Mouse (Mus musculus): ENCODE results near the gene Cog4. TPM values are rescaled to one million over a fixed set of nuclear protein-coding genes. Genes with fewer than 3 reads are reported as not detected.

Cog4 gene
- total and polyA plus RNA-seq, 2 experiments, result 27.8 to 73.9 TPM

DNA sequence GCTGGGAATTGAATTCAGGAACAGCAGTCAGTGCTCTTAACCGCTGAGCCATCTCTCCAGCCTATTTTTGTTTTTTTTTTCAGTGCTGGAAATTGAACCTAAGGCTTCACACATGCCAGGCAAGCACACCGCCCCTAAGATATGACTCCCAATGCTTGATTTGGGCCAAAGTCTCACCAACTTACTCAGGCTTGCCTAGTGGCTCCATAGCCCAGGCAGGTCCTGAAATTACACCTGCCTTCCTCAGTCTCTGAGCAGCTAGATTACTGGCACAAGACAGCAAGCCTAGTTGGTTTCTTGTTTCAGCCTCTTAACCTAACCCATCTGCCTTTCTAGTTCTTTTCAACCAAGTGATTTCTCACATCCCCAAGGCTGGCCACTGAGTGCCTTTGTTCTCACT lies 24.1 kb downstream of the Cog4 start:
- Histone ChIP-seq H3K36me3 (ENCODE audit: control insufficient read depth, insufficient read depth, low read length) (peaks cover 81% of the 10 kb centered on the region), H3K27ac (replicated peaks; ENCODE audit: insufficient read depth, low read depth, low read length) (no peak overlapping the region), H3K79me2 (ENCODE audit: control insufficient read depth, insufficient read depth, low read length) (no peaks in the 10 kb centered on the region), H3K27me3 (ENCODE audit: control insufficient read depth, insufficient read depth, low read length) (no peaks in the 10 kb centered on the region), H3K9ac (ENCODE audit: low read depth, low read length) (no peak overlapping the region), H3K4me3 (ENCODE audit: insufficient read depth, low read depth, low read length) (no peak overlapping the region), H3K4me1 (ENCODE audit: control insufficient read depth, insufficient read depth, low read length) (no peaks in the 10 kb centered on the region)
- 93% methylated on average over 2 of the region's 2 CpGs for WGBS
- no peak for TF ChIP-seq CTCF (IDR thresholded peaks at IDR 0.05; ENCODE audit: low read depth, low read length)
- TF ChIP-seq POLR2A (IDR thresholded peaks at IDR 0.05; ENCODE audit: extremely low read depth, insufficient read depth, low read length), result no peak
- DNase-seq (ENCODE audit: extremely low read depth, low read depth, low spot score), result no peak

DNA sequence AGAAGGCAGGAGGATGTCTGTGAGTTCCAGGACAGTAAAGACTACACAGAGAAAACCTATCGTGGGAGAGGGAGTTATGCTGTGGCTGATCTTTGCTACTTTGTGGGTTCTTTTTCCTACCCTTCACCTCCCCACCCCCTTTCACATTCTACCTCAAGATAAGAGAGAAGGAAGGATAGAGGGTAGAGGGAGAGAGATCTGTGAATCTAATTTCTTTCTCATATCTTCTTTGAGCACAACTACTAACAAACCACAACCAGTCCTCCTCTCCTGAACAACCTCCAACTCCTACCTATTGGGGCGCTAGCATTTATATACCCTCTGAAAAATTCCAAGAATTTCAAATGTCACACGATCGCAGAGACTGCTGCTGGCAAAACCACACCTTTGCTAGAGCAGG lies 31.5 kb downstream of the Cog4 start:
- TF ChIP-seq CTCF (IDR thresholded peaks at IDR 0.05; ENCODE audit: low read depth, low read length) (no peak), POLR2A (IDR thresholded peaks at IDR 0.05; ENCODE audit: extremely low read depth, insufficient read depth, low read length) (no peak)
- 92% methylated on average over 4 of the region's 4 CpGs for WGBS
- no peaks in the 10 kb centered on the region for H3K4me1 ChIP-seq (ENCODE audit: control insufficient read depth, insufficient read depth, low read length)
- no peaks in the 10 kb centered on the region for H3K27me3 ChIP-seq (ENCODE audit: control insufficient read depth, insufficient read depth, low read length)
- H3K9ac ChIP-seq (ENCODE audit: low read depth, low read length), result no peak overlapping the region
- no peak overlapping the region for H3K4me3 ChIP-seq (ENCODE audit: insufficient read depth, low read depth, low read length)
- no peak for DNase-seq (ENCODE audit: extremely low read depth, low read depth, low spot score)
- no peak overlapping the region for H3K27ac ChIP-seq (replicated peaks; ENCODE audit: insufficient read depth, low read depth, low read length)
- H3K36me3 ChIP-seq (ENCODE audit: control insufficient read depth, insufficient read depth, low read length), result peaks cover 54% of the 10 kb centered on the region
- no peaks in the 10 kb centered on the region for H3K79me2 ChIP-seq (ENCODE audit: control insufficient read depth, insufficient read depth, low read length)

DNA sequence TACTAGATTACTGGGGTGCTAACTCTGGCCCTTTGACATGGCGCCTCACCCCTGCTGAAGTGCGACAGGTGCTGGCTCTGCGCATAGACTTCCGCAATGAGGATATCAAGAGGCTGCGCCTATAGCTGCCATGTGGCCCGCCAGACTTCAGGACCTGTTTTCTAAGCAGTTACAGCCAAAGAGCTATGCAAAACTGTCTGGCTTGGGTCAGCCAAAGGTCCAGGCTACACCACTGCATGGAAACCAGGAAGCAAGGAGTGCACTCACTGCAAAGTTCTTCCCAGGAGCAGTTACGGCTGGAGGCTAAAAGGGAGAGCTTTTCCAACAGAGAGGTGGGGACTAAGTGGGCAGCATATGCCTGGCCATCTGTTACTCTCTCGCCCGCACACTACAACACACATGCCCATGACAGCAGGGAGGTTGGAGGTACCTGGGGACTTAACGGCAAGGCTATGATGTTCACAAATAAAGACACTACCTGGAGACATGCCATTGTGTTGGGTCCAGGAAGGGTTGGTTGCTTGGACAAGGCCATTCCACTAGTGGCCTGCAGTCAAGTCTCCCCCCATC lies 35.4 kb downstream of the Cog4 start:
- Histone ChIP-seq H3K79me2 (ENCODE audit: control insufficient read depth, insufficient read depth, low read length) (no peaks in the 10 kb centered on the region), H3K27ac (replicated peaks; ENCODE audit: insufficient read depth, low read depth, low read length) (no peak overlapping the region), H3K4me3 (ENCODE audit: insufficient read depth, low read depth, low read length) (no peak overlapping the region), H3K4me1 (ENCODE audit: control insufficient read depth, insufficient read depth, low read length) (no peaks in the 10 kb centered on the region), H3K36me3 (ENCODE audit: control insufficient read depth, insufficient read depth, low read length) (peaks cover 33% of the 10 kb centered on the region), H3K27me3 (ENCODE audit: control insufficient read depth, insufficient read depth, low read length) (no peaks in the 10 kb centered on the region), H3K9ac (ENCODE audit: low read depth, low read length) (no peak overlapping the region)
- no peak for TF ChIP-seq CTCF (IDR thresholded peaks at IDR 0.05; ENCODE audit: low read depth, low read length)
- TF ChIP-seq POLR2A (IDR thresholded peaks at IDR 0.05; ENCODE audit: extremely low read depth, insufficient read depth, low read length), result no peak
- no peak for DNase-seq (ENCODE audit: extremely low read depth, low read depth, low spot score)
- WGBS, result 94% methylated on average over 10 of the region's 10 CpGs

DNA sequence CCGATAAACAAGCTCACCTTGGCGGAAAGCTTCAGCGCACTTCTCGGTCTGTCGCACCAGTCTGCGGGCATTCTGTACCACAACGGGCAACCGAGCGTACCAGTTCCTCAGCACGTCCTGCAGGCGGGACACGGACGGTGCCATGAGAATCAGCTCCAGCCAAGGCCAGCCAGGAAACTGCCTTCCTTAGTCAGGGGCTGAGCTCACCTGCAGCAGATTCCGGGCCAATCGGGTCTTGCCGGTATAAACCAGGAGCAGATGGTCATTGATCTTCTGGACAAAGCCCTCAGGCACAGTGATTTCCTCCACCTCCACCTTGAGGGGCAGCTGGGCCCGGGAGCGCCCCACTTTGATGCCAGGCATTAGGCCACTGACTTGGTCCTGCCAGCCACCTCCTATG lies 37.4 kb downstream of the Cog4 start:
- Histone ChIP-seq H3K4me1 (ENCODE audit: control insufficient read depth, insufficient read depth, low read length) (no peaks in the 10 kb centered on the region), H3K27me3 (ENCODE audit: control insufficient read depth, insufficient read depth, low read length) (no peaks in the 10 kb centered on the region), H3K9ac (ENCODE audit: low read depth, low read length) (no peak overlapping the region), H3K36me3 (ENCODE audit: control insufficient read depth, insufficient read depth, low read length) (peaks cover 22% of the 10 kb centered on the region), H3K4me3 (ENCODE audit: insufficient read depth, low read depth, low read length) (no peak overlapping the region), H3K27ac (replicated peaks; ENCODE audit: insufficient read depth, low read depth, low read length) (no peak overlapping the region), H3K79me2 (ENCODE audit: control insufficient read depth, insufficient read depth, low read length) (no peaks in the 10 kb centered on the region)
- no peak for DNase-seq (ENCODE audit: extremely low read depth, low read depth, low spot score)
- WGBS, result 94% methylated on average over 18 of the region's 18 CpGs
- TF ChIP-seq CTCF (IDR thresholded peaks at IDR 0.05; ENCODE audit: low read depth, low read length), result no peak
- no peak for TF ChIP-seq POLR2A (IDR thresholded peaks at IDR 0.05; ENCODE audit: extremely low read depth, insufficient read depth, low read length)

DNA sequence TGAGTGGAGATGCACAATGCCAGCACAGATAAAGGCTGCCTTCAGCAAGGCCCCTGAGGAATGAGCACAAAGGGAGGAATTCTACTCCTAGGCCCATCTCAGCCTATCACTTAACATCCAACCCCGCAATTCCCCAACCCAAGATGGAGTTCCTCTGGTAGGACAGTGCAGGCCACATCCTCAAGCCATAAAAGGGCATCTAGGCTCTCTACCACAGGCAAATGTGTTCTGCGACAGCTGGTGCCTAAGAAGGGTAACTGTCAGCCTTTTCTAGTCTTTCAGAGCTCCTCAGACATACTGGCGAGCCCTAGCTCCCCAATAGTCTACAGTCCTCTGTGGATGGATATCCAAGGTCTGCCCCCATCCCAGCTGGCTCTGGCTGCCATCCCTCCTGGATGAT lies 40.2 kb downstream of the Cog4 start:
- DNase-seq (ENCODE audit: extremely low read depth, low read depth, low spot score), result no peak
- Histone ChIP-seq H3K4me1 (ENCODE audit: control insufficient read depth, insufficient read depth, low read length) (no peaks in the 10 kb centered on the region), H3K27ac (replicated peaks; ENCODE audit: insufficient read depth, low read depth, low read length) (no peak overlapping the region), H3K79me2 (ENCODE audit: control insufficient read depth, insufficient read depth, low read length) (no peaks in the 10 kb centered on the region), H3K9ac (ENCODE audit: low read depth, low read length) (no peak overlapping the region), H3K4me3 (ENCODE audit: insufficient read depth, low read depth, low read length) (no peak overlapping the region), H3K36me3 (ENCODE audit: control insufficient read depth, insufficient read depth, low read length) (peaks cover 5% of the 10 kb centered on the region), H3K27me3 (ENCODE audit: control insufficient read depth, insufficient read depth, low read length) (no peaks in the 10 kb centered on the region)
- WGBS, result 96% methylated on average over 3 of the region's 3 CpGs
- no peak for TF ChIP-seq CTCF (IDR thresholded peaks at IDR 0.05; ENCODE audit: low read depth, low read length)
- no peak for TF ChIP-seq POLR2A (IDR thresholded peaks at IDR 0.05; ENCODE audit: extremely low read depth, insufficient read depth, low read length)

DNA sequence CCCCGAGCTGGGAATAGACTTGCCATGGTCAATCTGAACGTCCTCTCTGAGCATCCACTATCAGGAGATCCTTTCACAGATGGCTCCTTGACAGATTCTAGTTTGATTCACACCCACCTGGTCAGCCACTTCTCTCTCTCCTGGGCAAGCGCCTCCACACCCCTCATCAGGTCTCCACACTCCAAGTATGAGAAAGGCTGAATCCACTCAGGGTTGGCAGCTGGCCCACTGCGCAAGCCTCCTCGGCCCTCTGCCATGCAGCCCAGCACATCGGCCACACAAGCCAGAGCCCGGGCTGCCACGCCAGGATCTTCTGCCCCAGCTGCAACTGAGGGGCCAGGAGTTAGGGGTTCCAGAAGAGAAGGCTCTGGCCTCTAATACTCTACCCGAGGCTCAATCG lies 41.2 kb downstream of the Cog4 start:
- no peak overlapping the region for H3K4me3 ChIP-seq (ENCODE audit: insufficient read depth, low read depth, low read length)
- no peak for DNase-seq (ENCODE audit: extremely low read depth, low read depth, low spot score)
- WGBS, result 92% methylated on average over 10 of the region's 10 CpGs

More for the DNA sequence above, 41.2 kb downstream of the Cog4 start:
- no peak overlapping the region for H3K27ac ChIP-seq (replicated peaks; ENCODE audit: insufficient read depth, low read depth, low read length)
- H3K79me2 ChIP-seq (ENCODE audit: control insufficient read depth, insufficient read depth, low read length), result no peaks in the 10 kb centered on the region
- H3K4me1 ChIP-seq (ENCODE audit: control insufficient read depth, insufficient read depth, low read length), result no peaks in the 10 kb centered on the region
- H3K36me3 ChIP-seq (ENCODE audit: control insufficient read depth, insufficient read depth, low read length), result no peaks in the 10 kb centered on the region; the same call in none of the 2 replicates
- TF ChIP-seq POLR2A (IDR thresholded peaks at IDR 0.05; ENCODE audit: extremely low read depth, insufficient read depth, low read length), result no peak
- no peak for TF ChIP-seq CTCF (IDR thresholded peaks at IDR 0.05; ENCODE audit: low read depth, low read length)
- H3K27me3 ChIP-seq (ENCODE audit: control insufficient read depth, insufficient read depth, low read length), result no peaks in the 10 kb centered on the region
- no peak overlapping the region for H3K9ac ChIP-seq (ENCODE audit: low read depth, low read length)

All from liver, adult 2 months (tissue).